Mouse (Mus musculus) mouse trophoblast stem cell (cell line): ENCODE measurements at regions not wholly inside any gene's neighbourhood (a gene's known extent, or its start where the extent isn't known, plus 50 kb on each side); places are given as distances from the start of the nearest gene placed in this dataset.

Experiments
- in situ Hi-C, 2 experiments: fragments of 300-500 bp; cut with MseI, MboI; formaldehyde crosslinking; loops; 2 replicates in 1 of 2; 3 replicates in 1 of 2; pipeline ENCODE4 v1.15.1; 2025

DNA sequence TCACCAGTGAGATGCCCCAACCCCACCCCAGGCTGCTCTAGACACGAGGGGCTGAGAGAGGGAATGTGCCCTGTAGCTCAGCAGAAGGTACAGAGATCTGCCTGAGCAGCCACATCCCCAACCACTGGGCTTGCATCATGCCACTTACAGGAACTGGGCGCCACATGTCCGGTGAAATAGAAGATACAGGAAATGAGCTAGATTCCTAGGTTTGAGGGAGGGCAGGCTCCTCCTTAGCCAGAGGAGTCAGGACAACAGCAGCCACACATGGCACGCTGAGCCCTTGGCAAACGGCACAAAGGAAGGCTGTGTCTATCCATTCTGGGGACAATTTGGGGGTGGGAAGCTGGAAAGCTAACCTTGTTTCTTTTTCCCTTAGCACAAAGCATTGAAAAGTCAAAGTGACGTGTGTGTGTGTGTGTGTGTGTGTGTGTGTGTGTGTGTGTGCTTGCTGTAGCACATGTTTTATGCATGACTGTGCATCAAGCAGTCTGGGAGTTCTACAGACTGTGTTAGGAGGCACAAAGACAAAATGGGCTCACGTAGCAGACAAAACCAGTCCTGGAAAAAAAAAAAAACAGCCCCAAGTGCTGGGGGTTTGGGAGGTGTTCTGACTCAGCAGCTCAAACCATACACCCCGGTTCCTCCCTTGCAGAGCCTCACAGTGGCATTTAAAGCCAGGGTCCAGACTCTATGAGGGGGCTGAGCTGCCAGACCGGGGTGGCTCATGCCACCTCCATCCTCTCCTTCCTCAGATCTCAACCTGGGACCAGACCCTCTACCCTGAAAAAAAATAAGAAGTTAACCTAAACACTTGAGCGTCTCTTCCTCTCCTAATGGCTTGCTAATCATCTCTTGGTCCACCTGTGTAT is 343.7 kb upstream of the Smim15 start:
- in situ Hi-C loops, result no loop called here

DNA sequence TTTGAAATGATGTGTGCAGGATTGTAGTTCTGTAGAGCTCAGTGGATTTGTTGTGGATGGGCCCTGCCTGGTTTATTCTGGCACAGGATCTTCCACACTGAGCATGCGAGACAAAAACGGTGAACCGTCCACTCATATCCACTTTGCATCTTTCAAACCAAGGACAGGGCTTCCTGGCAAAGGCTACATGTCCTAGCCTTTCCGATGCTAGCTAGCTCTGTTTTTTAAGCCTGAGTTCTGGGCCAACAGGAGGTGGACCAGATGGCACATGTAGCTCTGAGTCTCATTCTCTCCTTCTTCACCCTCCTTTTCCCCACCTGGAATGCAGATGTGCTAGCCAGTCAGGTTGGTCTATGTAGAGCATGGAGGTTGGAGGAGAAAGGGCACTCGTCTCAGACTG is 345.0 kb upstream of the Smim15 start:
- in situ Hi-C loops, result no loop called here

DNA sequence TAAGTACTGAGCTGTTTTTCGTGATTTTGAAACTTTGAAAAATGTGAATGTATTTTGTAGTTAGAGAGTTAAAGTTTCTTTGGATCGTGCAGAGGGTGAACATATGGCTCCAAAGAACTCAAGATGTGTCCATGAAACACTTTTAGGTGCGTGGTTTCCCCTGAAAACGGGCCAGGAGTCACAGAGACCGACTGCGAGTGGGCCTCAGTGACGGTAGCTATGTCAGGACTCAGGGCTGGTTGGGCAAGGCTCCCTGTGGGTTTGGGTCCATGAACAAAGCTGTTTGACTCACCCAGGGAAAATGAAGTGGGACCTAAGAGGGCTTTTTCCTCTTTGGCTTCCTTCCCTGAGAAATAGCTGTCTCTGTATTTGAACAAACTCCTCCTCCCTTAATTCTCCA is 345.9 kb upstream of the Smim15 start:
- in situ Hi-C loops, result no loop called here

DNA sequence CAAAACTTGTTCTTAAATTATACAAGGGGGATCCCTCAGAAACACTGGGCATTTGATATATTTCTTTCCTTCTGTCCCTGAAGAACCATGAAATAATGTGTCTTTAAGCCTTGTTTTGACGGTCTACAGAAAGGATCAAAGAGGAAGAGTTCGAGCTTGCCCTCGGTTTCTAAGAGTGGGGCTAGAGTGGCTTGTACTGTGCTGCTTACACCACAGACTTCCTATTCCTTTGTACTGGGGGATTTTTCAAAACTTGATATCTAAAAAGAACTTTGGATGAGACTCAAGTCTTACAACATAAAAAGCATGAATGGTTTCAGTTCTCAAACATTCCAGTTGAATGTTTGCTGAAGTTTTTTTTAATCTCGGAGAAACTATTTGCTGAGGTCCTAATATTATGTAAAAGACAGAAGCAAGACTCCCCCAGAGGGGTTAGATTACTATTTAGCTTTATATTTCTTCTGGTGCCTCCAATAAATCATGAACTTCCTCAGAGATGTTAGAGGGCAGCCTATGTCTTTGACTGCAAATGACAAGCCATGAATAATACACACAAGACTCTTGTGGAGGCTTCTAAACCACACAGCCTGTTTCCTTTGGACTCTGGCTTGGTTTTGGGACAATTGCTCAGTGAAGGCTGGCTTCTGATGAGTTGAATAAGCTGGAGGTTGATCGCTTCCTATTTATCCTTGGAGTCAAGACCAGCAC is 352.0 kb upstream of the Smim15 start:
- in situ Hi-C loops, result no loop called here

DNA sequence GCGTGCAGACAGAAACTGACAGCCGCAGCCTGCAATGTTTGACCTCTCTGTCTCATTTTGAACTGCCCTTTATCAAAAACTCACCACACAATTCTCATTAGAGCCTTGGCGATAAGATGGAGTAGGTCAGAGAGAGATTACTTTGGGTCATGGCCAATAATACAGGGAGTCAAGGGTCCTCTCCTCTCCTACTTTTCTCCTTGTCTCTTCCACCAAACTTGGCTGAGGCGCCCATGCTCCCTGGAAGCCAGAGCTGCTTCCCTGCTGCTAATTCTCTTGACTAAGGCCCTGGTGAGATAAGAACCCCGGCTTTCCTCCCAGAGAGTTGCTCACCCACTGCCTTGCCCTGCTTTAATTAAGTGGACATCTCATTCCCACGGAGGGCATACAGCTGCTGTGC is 355.3 kb upstream of the Smim15 start:
- in situ Hi-C loops, result no loop called here

DNA sequence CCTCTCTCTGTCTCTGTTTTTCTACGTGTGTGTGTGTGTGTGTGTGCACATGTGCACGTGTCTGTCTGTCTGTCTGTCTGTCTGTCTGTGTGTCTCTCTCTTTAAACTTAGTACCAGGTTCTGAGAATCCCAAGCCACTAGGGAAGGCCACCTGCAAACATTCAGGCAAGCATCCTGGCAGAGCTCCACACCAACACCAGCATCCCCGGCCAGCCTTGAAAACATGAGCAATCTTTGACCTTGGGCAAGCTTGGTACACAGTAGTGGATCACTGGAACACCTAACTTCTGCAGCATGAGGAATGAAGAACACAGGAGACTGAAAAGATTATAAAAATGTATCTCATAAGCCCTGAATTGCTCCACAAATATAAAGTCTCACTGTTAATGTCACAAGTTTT is 359.0 kb upstream of the Smim15 start:
- in situ Hi-C loops, result no loop called here

DNA sequence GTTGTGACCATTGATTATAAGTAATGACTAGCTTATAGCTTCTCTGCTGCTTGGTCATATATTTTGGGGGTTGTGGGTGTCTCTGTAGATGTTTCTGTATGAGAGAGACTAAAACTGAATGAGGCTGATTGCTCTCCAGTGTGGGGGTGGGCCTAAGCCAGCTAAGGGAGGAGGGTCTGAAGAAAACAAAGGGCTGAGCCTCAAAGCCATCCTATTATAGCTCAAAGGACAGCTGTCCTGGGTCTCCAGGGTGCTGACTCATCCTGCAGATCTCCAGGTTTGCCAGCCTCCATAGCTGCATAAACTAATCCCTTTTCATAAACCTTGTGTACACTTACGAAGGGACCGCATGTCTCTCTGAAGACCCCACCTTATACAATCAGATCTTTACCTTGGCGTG is 360.3 kb upstream of the Smim15 start:
- in situ Hi-C loops, result no loop called here

DNA sequence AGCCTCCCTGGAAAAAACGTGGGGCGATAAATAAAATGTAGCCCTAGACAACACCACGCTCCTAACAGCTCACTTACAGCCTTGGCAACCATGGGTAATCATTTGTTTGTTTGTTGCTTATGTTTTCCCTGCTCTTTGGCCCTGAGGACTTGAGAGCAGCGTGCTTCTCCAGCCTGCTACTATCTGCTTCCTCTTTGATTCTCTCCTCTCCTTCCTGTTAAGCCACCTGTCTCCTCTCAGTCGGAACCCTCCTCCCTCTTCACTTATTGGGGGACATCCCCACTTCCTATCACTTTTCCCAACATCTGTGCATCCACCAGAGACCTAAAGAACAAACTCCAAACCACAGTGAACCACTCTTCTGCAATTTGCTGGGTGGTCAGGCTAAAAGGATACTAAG is 362.5 kb upstream of the Smim15 start:
- in situ Hi-C loops, result no loop called here

DNA sequence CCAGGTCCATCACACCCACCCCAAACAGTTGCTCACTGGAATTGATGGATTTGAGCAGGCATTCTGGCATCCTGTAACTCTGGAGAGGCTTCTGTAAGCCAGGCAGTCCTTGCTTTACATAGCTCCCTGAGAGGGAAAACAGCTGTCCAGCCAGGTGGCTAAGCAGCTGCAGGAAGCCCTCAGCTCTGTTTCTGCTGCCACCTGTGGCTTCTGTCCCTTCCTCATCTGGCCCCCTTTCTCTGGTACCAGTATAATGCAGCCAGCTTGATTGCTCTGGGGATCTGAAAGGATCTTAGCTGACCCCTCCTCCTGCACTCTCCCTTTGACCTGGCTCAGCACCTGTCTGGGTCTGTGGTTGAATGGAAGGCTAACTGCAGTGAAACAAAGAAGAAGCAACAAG is 365.4 kb upstream of the Smim15 start:
- in situ Hi-C loops, result no loop called here

DNA sequence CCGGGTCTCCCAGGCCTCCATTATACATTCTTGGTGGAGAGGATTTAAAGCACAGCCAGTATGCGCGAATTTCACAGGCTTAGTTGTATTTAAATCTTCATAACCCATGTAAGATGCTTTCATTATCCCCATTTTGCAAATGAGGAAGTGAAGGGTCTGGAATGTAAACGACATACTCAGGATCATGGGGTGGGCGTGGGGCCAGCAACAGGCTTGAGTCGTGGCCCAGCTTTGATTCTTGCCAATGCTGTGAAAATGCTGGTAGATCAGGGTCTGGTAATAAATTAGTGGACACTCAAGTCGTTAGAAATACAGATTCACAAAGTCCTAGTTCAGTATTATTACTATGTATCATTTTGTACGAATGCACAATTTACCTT is 367.2 kb upstream of the Smim15 start:
- in situ Hi-C loops, result no loop called here

DNA sequence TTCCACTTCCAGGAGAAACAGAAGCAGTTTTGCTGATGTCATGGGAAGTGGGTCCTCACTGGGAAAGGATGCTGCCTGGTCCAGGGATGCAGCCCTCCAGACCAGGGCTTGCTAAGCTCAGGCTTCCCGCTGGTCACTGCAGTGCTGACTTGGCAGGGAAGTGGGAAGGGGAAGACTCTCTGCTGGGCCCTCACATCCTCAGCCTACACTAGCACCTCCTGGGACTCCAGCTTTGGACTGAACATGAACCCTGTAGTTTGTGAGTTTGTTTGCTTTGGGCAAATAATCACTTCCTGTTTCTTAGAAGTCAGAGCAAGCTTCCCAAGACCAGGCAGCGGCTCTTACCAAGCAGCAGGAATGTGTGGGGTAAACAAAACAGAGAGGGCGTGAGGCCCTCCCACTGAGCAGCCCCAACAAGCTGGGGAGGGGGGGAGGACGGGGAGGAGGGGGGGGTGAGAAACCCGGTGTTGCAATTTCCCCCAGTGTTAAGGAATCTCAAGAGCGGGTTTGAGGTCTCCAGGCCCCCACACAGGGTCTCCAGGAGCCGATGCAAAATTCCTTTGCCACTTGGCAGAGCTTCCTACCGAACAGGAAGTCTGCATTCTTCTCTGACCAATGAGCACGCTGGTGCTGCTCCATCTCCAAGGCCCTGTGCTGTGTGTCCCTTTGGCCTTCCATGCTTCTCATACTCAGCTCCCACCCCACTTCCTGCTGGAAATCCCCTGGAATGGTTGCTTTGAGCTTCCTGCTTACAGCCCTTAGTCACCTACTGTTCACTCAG is 367.7 kb upstream of the Smim15 start:
- in situ Hi-C loops, result no loop called here

DNA sequence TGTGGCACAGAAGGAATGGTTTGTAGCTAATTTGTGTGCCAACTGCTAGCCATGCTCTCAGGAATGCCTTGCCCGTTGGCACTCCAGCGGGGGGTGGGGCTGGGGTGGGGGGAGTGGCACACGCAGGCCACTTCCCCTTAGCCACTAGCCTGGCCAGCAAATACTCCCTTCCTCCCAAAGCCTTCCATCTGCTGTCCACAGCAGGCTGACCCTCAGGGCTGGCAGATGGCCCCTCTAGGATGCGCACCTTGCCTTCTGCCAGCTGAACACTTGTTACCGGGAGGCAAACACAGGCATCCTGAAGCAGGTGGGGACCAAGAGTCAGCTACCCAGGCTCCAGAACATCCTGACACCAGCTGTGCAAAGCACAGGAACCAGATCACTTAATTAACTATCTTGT is 372.1 kb upstream of the Smim15 start:
- in situ Hi-C loops, result no loop called here

DNA sequence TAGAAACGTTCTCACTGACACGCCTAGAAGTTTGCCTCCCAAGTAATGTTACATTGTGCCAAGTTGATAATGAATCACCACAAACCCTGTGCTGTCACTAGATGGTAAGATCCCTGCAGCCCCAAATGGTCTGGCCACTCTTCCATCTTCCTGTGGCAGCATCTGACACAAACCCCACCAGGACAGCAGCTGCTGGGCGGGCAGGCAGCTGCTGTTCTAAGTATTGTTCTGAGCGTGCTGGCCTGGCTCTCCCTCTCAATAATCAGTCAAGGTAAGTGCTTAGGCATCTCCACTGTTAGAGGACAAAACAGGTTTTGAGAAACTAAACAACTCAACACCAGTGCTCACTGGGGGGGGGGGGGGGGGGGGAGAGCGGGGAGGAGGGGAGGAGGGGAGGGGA is 375.7 kb upstream of the Smim15 start:
- in situ Hi-C loops, result no loop called here

DNA sequence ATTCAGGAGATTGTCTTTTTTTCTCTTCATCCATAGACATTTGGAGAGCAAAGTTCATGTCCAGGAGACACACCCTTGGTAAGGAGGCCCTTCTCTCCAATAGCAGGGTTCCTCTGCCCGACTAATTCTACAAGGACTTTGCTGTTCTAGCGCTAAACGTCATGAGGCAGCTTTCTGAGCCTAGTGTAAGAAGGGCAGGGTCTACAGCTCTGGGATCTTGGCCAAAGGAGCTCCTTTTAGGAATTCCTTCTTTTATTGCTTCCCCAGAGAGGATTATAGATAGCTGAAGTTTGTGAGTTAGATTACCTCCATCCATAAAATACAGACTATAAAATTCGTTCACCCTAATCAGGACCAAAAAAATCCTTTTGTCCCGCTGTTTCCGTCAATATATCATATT is 378.5 kb upstream of the Smim15 start:
- in situ Hi-C loops, result no loop called here

DNA sequence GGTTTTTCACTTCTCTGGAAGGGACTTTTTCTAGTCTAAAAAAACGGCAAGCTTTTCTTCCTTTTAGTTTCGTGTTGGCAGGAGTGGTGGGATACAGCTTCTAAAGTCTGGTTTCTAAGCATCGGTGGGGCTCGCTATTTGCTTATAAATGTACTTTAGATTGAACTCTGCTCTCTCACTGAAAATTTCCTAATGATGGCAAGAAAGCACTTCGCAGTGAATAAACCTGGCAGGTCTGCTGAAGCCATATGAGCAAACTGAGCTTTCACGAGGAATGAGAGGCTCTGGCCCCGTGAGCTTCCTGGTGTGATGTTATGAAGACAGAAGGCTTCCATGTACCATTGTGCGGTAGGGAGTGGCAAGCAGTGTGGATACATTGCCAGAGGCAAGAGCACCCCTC is 380.0 kb upstream of the Smim15 start:
- in situ Hi-C loops, result no loop called here

DNA sequence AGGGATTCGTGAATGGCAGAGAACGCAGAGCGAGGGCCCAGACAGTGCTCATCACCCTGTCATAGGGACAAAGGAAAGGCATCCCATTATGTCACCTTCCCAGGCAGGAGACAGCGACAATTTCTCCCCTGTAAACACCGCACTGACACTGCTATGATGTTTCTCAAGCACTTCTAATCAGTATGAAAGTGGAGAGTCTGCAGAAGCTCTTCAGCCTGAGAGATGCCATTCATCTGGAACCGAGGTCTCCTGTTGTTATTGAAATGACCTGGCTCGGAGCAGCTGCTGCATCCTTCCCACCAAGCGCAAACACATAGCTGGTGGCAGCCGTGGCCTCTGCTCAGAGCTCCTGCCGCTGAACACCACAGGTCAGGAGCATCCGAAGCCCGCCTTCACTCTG is 380.5 kb upstream of the Smim15 start:
- in situ Hi-C loops, result no loop called here

DNA sequence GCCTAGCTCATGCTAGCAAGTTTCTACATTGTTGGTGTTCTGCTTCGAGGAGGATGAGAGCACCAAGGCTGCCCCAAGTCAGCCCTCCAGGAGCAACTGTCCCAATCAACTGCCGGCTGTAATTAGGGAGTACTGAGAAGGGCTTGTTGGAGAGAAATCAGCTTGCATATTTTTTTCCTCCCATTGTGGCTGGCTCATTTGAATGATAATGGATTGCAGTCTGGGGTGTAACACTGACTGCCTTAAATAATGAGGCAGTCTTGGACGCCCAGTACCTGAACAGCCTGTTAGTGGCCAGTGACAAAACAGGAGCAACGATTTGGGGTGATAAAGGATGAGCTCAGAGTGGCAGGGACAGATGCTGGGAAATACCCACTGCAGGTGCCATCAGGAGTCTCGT is 382.8 kb upstream of the Smim15 start:
- in situ Hi-C loops, result no loop called here

DNA sequence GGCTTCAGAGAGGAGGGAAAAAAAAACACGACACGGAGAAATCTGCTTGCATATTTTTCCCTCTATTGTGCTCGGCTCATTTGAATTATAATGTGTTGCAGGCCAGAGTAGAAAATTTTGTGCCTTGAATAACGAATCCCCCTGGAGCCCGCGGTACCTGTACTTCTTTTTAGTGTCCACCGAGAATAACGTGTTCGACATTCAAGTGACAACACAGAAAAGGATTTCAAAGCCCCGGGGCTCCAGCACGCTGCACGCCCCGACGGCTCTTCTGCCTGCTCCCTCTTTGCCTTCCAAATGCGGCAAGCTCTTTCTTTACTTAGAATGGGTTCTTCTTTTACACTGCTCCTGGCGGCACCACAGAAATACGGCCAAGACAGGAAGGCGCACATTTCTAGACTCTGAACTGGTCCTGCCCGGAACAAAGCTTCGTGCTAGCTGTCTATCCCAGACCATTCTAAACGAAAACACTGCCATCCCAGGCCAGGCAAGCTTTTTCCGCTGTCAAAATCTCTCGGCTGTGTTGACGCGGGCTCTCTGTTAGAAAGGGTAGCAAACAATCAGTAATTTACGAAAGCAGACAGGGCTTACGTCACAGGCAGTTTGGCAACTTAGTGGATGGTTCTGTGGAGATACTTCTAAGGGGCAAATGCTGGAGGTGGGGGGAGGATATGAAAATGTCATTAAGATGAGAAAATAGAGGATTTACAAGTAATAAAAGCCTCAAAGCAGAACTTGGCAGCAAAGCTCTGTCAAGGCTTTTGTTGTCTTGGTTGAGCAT is 398.2 kb upstream of the Smim15 start:
- in situ Hi-C loops, result no loop called here

DNA sequence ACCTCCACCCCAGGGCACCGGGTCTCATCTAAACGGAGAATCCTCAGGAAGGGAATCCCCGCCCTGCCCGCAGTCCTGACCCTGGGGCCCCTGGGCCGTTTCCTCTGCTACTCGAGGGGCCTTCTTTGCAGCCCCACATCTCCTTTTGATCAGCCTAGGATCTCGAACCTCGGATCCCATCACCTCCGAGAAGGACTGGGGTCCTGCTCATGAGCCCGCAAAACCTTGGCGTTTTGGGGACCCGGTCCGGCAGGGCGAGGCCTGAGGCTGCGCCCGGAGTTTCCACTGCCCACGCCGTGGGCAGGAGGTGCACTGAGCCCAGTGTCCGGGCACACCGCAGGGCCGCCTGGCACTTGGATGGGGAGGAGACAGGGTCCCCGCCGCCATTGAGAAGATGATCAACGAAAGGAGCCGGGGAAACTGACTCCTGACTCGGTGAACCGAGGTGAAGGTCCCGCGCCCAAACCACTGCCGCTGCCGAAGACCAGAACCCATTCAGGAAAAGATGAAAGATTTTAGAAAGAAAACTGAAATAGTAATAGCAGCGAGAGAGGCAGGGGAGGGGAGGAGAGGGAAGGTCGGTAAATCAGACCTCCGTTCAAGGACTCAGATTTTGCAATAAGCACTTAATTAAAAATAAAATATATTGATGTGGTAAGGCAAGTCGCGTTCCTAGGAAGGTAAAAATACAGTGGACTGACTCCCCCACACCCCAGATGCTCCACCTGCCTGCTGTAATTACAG is 399.0 kb upstream of the Smim15 start:
- in situ Hi-C loops, result no loop called here

DNA sequence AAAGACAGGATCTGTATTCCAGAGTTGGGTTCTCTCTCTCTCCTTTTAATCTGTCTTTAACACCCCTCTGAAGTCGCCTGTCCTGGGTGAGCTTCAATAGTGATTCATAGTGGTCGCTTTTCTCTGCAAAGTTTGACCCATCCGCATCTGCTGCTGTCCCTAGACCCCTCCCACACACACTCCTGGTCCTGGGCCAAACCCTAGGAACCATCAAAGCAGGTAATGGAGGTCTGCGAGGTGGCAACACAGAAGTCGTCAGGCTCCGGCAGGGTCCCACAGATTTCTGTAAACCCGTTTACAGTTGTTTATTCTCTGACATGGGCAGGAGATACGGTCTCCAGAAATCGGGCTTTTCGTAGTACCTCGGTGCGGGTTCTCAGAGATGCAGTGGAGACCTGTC is 399.5 kb upstream of the Smim15 start:
- in situ Hi-C loops, result no loop called here
